Mouse (Mus musculus) testis, adult 2 months (tissue): ENCODE results near the gene Mas1. TPM values are rescaled to one million over a fixed set of nuclear protein-coding genes. Genes with fewer than 3 reads are reported as not detected.

Experiments
- H3K27ac ChIP-seq: fragments of 200-500 bp; 2 replicates; pipeline ENCODE4 v1.5.1; 2012; ENCODE audit warnings: low read depth, low read length; ENCODE audit not compliant: control insufficient read depth, insufficient read depth
- H3K27me3 ChIP-seq: fragments of 200-500 bp; 2 replicates; pipeline ENCODE4 v1.6.1; 2012; ENCODE audit warnings: mild to moderate bottlenecking, low read length, moderate library complexity; ENCODE audit not compliant: control insufficient read depth, insufficient read depth
- H3K36me3 ChIP-seq: fragments of 200-500 bp; 2 replicates; pipeline ENCODE4 v1.6.1; 2012; ENCODE audit warnings: mild to moderate bottlenecking, low read length; ENCODE audit not compliant: control insufficient read depth, insufficient read depth
- H3K4me1 ChIP-seq: fragments of 200-500 bp; 2 replicates; pipeline ENCODE4 v1.6.1; 2012; ENCODE audit warnings: low read length; ENCODE audit not compliant: control insufficient read depth, insufficient read depth
- H3K4me3 ChIP-seq: fragments of 200-500 bp; 2 replicates; pipeline ENCODE4 v1.5.1; 2012; ENCODE audit warnings: low read depth, mild to moderate bottlenecking, low read length, moderate library complexity, mixed read lengths; ENCODE audit not compliant: control insufficient read depth
- CTCF ChIP-seq: fragments of 200-500 bp; IDR thresholded peaks from 2 replicates; pipeline ENCODE4 v1.5.1; 2012; ENCODE audit warnings: low read depth, mild to moderate bottlenecking, inconsistent platforms, low read length, moderate library complexity; ENCODE audit not compliant: control insufficient read depth, insufficient read depth, insufficient replicate concordance
- POLR2A ChIP-seq: fragments of 200-500 bp; IDR thresholded peaks from 2 replicates; pipeline ENCODE4 v1.6.1; 2012; ENCODE audit warnings: low read depth, mild to moderate bottlenecking, inconsistent platforms, low read length, moderate library complexity; ENCODE audit not compliant: control insufficient read depth
- polyA plus RNA-seq: library from polyadenylated mRNA; depleted of rRNA; stranded (reverse); fragments of >200 nt; gene quantifications from 2 replicates; pipeline ENCODE4 v1.2.3, GENCODE M21; 2012

The Mas1 gene
- polyA plus RNA-seq, 1 experiment = 78.9 TPM

GRCm38 (mm10) chr17:12799368-12800275 lies 68.3 kb downstream of the Mas1 start:
- Histone ChIP-seq H3K4me3 (no peak overlapping the region), H3K27me3 (no peaks in the 10 kb centered on the region), H3K27ac (no peak overlapping the region), H3K4me1 (no peaks in the 10 kb centered on the region), H3K36me3 (no peaks in the 10 kb centered on the region)
- TF ChIP-seq POLR2A (no peak), CTCF (0 out of 2 replicates have a peak, but pooled peaks have one; percentile 9)

- Histone ChIP-seq H3K27ac (no peak overlapping the region), H3K36me3 (no peaks in the 10 kb centered on the region), H3K27me3 (no peaks in the 10 kb centered on the region), H3K4me3 (no peak overlapping the region), H3K4me1 (peaks cover 4% of the 10 kb centered on the region)
- TF ChIP-seq POLR2A (no peak), CTCF (no peak)
These were observed 69.4 kb downstream of the Mas1 start for GRCm38 (mm10) chr17:12798571-12798970.

GRCm38 (mm10) chr17:12797427-12798029 lies 70.4 kb downstream of the Mas1 start:
- Histone ChIP-seq H3K36me3 (no peaks in the 10 kb centered on the region), H3K27ac (no peak overlapping the region), H3K4me3 (no peak overlapping the region), H3K27me3 (no peaks in the 10 kb centered on the region), H3K4me1 (peaks cover 4% of the 10 kb centered on the region)
- TF ChIP-seq POLR2A = no peak
- TF ChIP-seq CTCF = no peak

- Histone ChIP-seq H3K4me3 (no peak overlapping the region), H3K4me1 (peaks cover 4% of the 10 kb centered on the region), H3K27ac (no peak overlapping the region), H3K36me3 (no peaks in the 10 kb centered on the region), H3K27me3 (no peaks in the 10 kb centered on the region)
- TF ChIP-seq CTCF (no peak), POLR2A (no peak)
These were observed 71.3 kb downstream of the Mas1 start for GRCm38 (mm10) chr17:12796633-12797032.

GRCm38 (mm10) chr17:12793660-12794406 lies 74.1 kb downstream of the Mas1 start:
- TF ChIP-seq POLR2A (no peak), CTCF (no peak)
- H3K4me1 ChIP-seq = peaks cover 4% of the 10 kb centered on the region
- H3K27ac ChIP-seq = peak overlapping the region; percentile 26
- no peaks in the 10 kb centered on the region for H3K27me3 ChIP-seq
- no peaks in the 10 kb centered on the region for H3K36me3 ChIP-seq
- H3K4me3 ChIP-seq = no peak overlapping the region

GRCm38 (mm10) chr17:12792422-12793206 lies 75.3 kb downstream of the Mas1 start:
- H3K27ac ChIP-seq = no peak overlapping the region
- TF ChIP-seq CTCF = no peak
- no peaks in the 10 kb centered on the region for H3K27me3 ChIP-seq
- H3K4me3 ChIP-seq = no peak overlapping the region
- no peaks in the 10 kb centered on the region for H3K36me3 ChIP-seq
- H3K4me1 ChIP-seq = peaks cover 4% of the 10 kb centered on the region

- no peaks in the 10 kb centered on the region for H3K27me3 ChIP-seq
- H3K4me1 ChIP-seq = peaks cover 4% of the 10 kb centered on the region
- H3K36me3 ChIP-seq = no peaks in the 10 kb centered on the region
- H3K4me3 ChIP-seq = no peak overlapping the region
- TF ChIP-seq POLR2A = no peak
- no peak for TF ChIP-seq CTCF
- H3K27ac ChIP-seq = no peak overlapping the region
These were observed 76.5 kb downstream of the Mas1 start for GRCm38 (mm10) chr17:12791420-12791819.
